Mouse (Mus musculus) kidney, adult 2 months (tissue): ENCODE results near the gene Pkd2l1.

Experiments used
- CTCF ChIP-seq: fragments of 200-500 bp; conservative IDR thresholded peaks from 2 replicates; pipeline ENCODE4 v1.5.1; 2011; ENCODE audit warnings: low read depth, mild to moderate bottlenecking, control low read depth, low read length, moderate library complexity, mixed read lengths; ENCODE audit not compliant: insufficient read depth, insufficient read length
- POLR2A ChIP-seq: fragments of 200-500 bp; IDR thresholded peaks from one replicate; pipeline ENCODE4 v1.6.1; 2011; ENCODE audit warnings: low read depth, low read length, control low read depth

GRCm38 (mm10) chr19:44159386-44159785 is 32.9 kb downstream of the Pkd2l1 start:
- TF ChIP-seq POLR2A (no peak), CTCF (no peak)
